18 mouse cellular contexts compared by ENCODE assay signal in genomic region chr12:76326437-76327220, GRCm38 (mm10). TPM values are rescaled to one million over a fixed set of nuclear protein-coding genes. Genes with fewer than 3 reads are reported as not detected.
DNase-seq lines count a peak whose midpoint lies in the region; ATAC-seq and TF ChIP-seq lines count a peak whose summit lies in the region.
"Had no signal": no experiment of that assay in that cellular context is flagged by ENCODE, and none has a peak within 500 bp of the region (broad histone marks: within the 10 kb centered on the region; RNA-seq: fewer than 3 reads in every experiment).

No protein-coding gene starts in this region.

- peak overlapping the region; percentile 21 for H3K4me3 ChIP-seq in olfactory bulb, adult 2 months (ENCODE audit: insufficient read depth, low read depth, low read length)
- H3K4me3 ChIP-seq in kidney, embryonic 16.5 days (ENCODE audit: low read length), result no peak overlapping the region
- no peak overlapping the region for H3K4me3 ChIP-seq in hindbrain, postnatal 0 days (ENCODE audit: low read length)
- H3K4me3 ChIP-seq: embryonic facial prominence, embryonic 10.5 days; heart, adult 2 months; limb, embryonic 10.5 days had no signal

- H3K27me3 ChIP-seq in kidney, embryonic 16.5 days (ENCODE audit: insufficient read depth, low read length), result no peaks in the 10 kb centered on the region
- H3K27me3 ChIP-seq in hindbrain, postnatal 0 days (ENCODE audit: insufficient read depth, low read length), result no peaks in the 10 kb centered on the region

- peaks cover 11% of the 10 kb centered on the region for H3K4me1 ChIP-seq in olfactory bulb, adult 2 months (ENCODE audit: control insufficient read depth, insufficient read depth, low read length)
- peaks cover 7% of the 10 kb centered on the region; the same call in 1 of the 2 replicates for H3K4me1 ChIP-seq in kidney, embryonic 16.5 days (ENCODE audit: insufficient read depth, low read length)
- 0 out of 2 replicates have a peak, but pooled peaks cover 3% of the 10 kb centered on the region for H3K4me1 ChIP-seq in hindbrain, postnatal 0 days (ENCODE audit: insufficient read depth, low read length)

- no peak for TF ChIP-seq CTCF in olfactory bulb, adult 2 months (IDR thresholded peaks at IDR 0.05; ENCODE audit: insufficient read depth, low read depth, low read length)
- TF ChIP-seq CTCF in hindbrain, postnatal 0 days (IDR thresholded peaks at IDR 0.05; ENCODE audit: low read depth), result no peak

- 58% methylated on average over 23 of the region's 23 CpGs for WGBS in olfactory bulb, adult 2 months
- WGBS in kidney, embryonic 16.5 days, result 88% methylated on average over 23 of the region's 23 CpGs
- WGBS in hindbrain, postnatal 0 days, result 87% methylated on average over 23 of the region's 23 CpGs

- no peaks in the 10 kb centered on the region for H3K36me3 ChIP-seq in kidney, embryonic 16.5 days (ENCODE audit: insufficient read depth, low read length)
- H3K36me3 ChIP-seq in hindbrain, postnatal 0 days (ENCODE audit: insufficient read depth, low read length), result peaks cover 9% of the 10 kb centered on the region
- H3K36me3 ChIP-seq: limb, embryonic 10.5 days had no signal

- no peak overlapping the region for H3K27ac ChIP-seq in olfactory bulb, adult 2 months (ENCODE audit: insufficient read depth, low read depth, low read length)
- no peak overlapping the region for H3K27ac ChIP-seq in kidney, embryonic 16.5 days (ENCODE audit: low read length)
- H3K27ac ChIP-seq in hindbrain, postnatal 0 days, result no peak overlapping the region
- H3K27ac ChIP-seq: embryonic facial prominence, embryonic 10.5 days; heart, adult 2 months; limb, embryonic 10.5 days; liver, embryonic 14.5 days had no signal

- H3K4me2 ChIP-seq in kidney, embryonic 16.5 days (replicated peaks; ENCODE audit: low read depth, low read length), result no peak overlapping the region
- no peak overlapping the region for H3K4me2 ChIP-seq in hindbrain, postnatal 0 days (ENCODE audit: low read depth, low read length)

- no peaks in the 10 kb centered on the region for H3K9me3 ChIP-seq in kidney, embryonic 16.5 days (ENCODE audit: low read length)
- H3K9me3 ChIP-seq in hindbrain, postnatal 0 days (ENCODE audit: low read length), result no peaks in the 10 kb centered on the region
- H3K9me3 ChIP-seq: embryonic facial prominence, embryonic 10.5 days; limb, embryonic 10.5 days had no signal

- intact Hi-C loops in left cerebral cortex, postnatal 10 days (cut with DNase I), result no loop called here
- intact Hi-C loops in left cerebral cortex, postnatal 25 days (cut with DNase I), result loop anchor here (5.0 kb wide), 1 partner anchor 44 kb away; no protein-coding TSS in a partner anchor

- DNase-seq in left cerebral cortex, adult 11 months (ENCODE audit: low spot score), result peak; percentile 61
- no peak for DNase-seq in left cerebral cortex, postnatal 10 days (ENCODE audit: extremely low spot score in 1 of 2, low spot score in 2 of 2)
- DNase-seq in frontal cortex, postnatal 14 days (ENCODE audit: low spot score in 2 of 2), result peak; percentile 52 to 57
- DNase-seq in left cerebral cortex, postnatal 25 days (ENCODE audit: low spot score in 2 of 2), result peak; percentile 67 to 87
- DNase-seq in hindbrain, postnatal 0 days (ENCODE audit: low spot score), result no peak
- DNase-seq in kidney, adult 9 months, result no peak
- DNase-seq: adrenal gland, postnatal 36 days; cerebellum, postnatal 14 days; heart, adult 2 months; heart, postnatal 4 days; kidney, postnatal 14 days; midbrain, embryonic 14.5 days; thymus, postnatal 36 days had no signal

- H3K9ac ChIP-seq in kidney, embryonic 16.5 days (replicated peaks; ENCODE audit: low read length), result no peak overlapping the region
- H3K9ac ChIP-seq in hindbrain, postnatal 0 days (replicated peaks; ENCODE audit: low read length), result no peak overlapping the region
- H3K9ac ChIP-seq: liver, embryonic 14.5 days had no signal

- TF ChIP-seq POLR2A in olfactory bulb, adult 2 months (IDR thresholded peaks at IDR 0.05; ENCODE audit: insufficient read depth, low read depth, low read length), result no peak

- ATAC-seq in kidney, embryonic 16.5 days (ENCODE audit: low FRiP score, low TSS enrichment), result no peak
- ATAC-seq in hindbrain, postnatal 0 days, result no peak

RNA-seq across cellular contexts. Expression of gene Akap5, which starts 1.9 kb away (rescaled TPM):
- total RNA-seq in left cerebral cortex, postnatal 10 days (2021), result 10 to 100 TPM; 77.9 to 81.6 TPM
- 100 to 1,000 TPM in 1 of 2 experiments, 10 to 100 TPM in 1; 95.4 to 108 TPM for total RNA-seq in left cerebral cortex, postnatal 25 days (2021)
- not detected in 2 replicates for polyA plus RNA-seq in olfactory bulb, adult 2 months (2012; ENCODE audit: insufficient read depth, insufficient read length, low replicate concordance, missing spikeins)
- polyA plus RNA-seq in kidney, embryonic 16.5 days (2015; fragmentation: Nextera tagmentation; extraction: Ambion mirVana), result 1.4 and 1.9 TPM in 2 replicates
- total RNA-seq in hindbrain, postnatal 0 days (2014; rRNA removed), result 13.1 and 15.0 TPM in 2 replicates
- polyA plus RNA-seq in hindbrain, postnatal 0 days (2015; fragmentation: Nextera tagmentation; extraction: Ambion mirVana), result 11.8 and 12.5 TPM in 2 replicates

RNA-seq across cellular contexts. Expression of gene Zbtb25, which starts 42.8 kb away (rescaled TPM):
- total RNA-seq in left cerebral cortex, postnatal 10 days (2021), result 10 to 100 TPM; 17.2 to 18.0 TPM
- 10 to 100 TPM; 19.4 to 20.5 TPM for total RNA-seq in left cerebral cortex, postnatal 25 days (2021)
- polyA plus RNA-seq in olfactory bulb, adult 2 months (2012; ENCODE audit: insufficient read depth, insufficient read length, low replicate concordance, missing spikeins), result not detected in 2 replicates
- polyA plus RNA-seq in kidney, embryonic 16.5 days (2015; fragmentation: Nextera tagmentation; extraction: Ambion mirVana), result 14.0 and 15.2 TPM in 2 replicates
- total RNA-seq in hindbrain, postnatal 0 days (2014; rRNA removed), result 20.5 and 25.2 TPM in 2 replicates
- polyA plus RNA-seq in hindbrain, postnatal 0 days (2015; fragmentation: Nextera tagmentation; extraction: Ambion mirVana), result 12.1 and 12.7 TPM in 2 replicates

RNA-seq across cellular contexts. Expression of gene Zbtb1, which starts 43.4 kb away (rescaled TPM):
- total RNA-seq in left cerebral cortex, postnatal 10 days (2021), result 1 to 10 TPM; 4.1 TPM
- 1 to 10 TPM; 5.3 to 5.4 TPM for total RNA-seq in left cerebral cortex, postnatal 25 days (2021)
- polyA plus RNA-seq in olfactory bulb, adult 2 months (2012; ENCODE audit: insufficient read depth, insufficient read length, low replicate concordance, missing spikeins), result not detected in 2 replicates
- 10.0 and 10.5 TPM in 2 replicates for polyA plus RNA-seq in kidney, embryonic 16.5 days (2015; fragmentation: Nextera tagmentation; extraction: Ambion mirVana)
- total RNA-seq in hindbrain, postnatal 0 days (2014; rRNA removed), result 3.3 and 3.6 TPM in 2 replicates
- 3.0 and 3.1 TPM in 2 replicates for polyA plus RNA-seq in hindbrain, postnatal 0 days (2015; fragmentation: Nextera tagmentation; extraction: Ambion mirVana)

Comparison
In these comparisons a context has a peak if more than half of its experiments do, and no peak if none do; other contexts are left out.
1. DNase-seq: peak in left cerebral cortex, adult 11 months (single experiment), frontal cortex, postnatal 14 days (2 of 2) and left cerebral cortex, postnatal 25 days (2 of 2); none in left cerebral cortex, postnatal 10 days (0 of 2), hindbrain, postnatal 0 days (single experiment) and kidney, adult 9 months (single experiment).